Mouse (Mus musculus): ENCODE results near the gene Tom1l2. TPM values are rescaled to one million over a fixed set of nuclear protein-coding genes. Genes with fewer than 3 reads are reported as not detected.

Gene Tom1l2
- total and polyA plus RNA-seq, 2 experiments from 2014 or later = 31.3 to 77.3 TPM

GRCm38 (mm10) chr11:60368909-60369308 lies 16.2 kb upstream of the Tom1l2 start:
- no peaks in the 10 kb centered on the region for H3K36me3 ChIP-seq (replicated peaks; ENCODE audit: control insufficient read depth, insufficient read depth, low read length)
- ATAC-seq (ENCODE audit: insufficient read depth, low read depth) (no peak), DNase-seq (ENCODE audit: low spot score) (no peak)
- WGBS = 65% methylated on average over 4 of the region's 4 CpGs
- H3K9ac ChIP-seq (replicated peaks; ENCODE audit: low read depth, low read length) = no peak overlapping the region
- no peaks in the 10 kb centered on the region for H3K27me3 ChIP-seq (ENCODE audit: control insufficient read depth, insufficient read depth, low read length)
- no peak overlapping the region for H3K27ac ChIP-seq (ENCODE audit: low read depth)
- no peak overlapping the region for H3K4me3 ChIP-seq (ENCODE audit: low read depth, low read length)
- TF ChIP-seq CTCF (IDR thresholded peaks at IDR 0.05; ENCODE audit: low read depth) (no peak), EP300 (IDR thresholded peaks at IDR 0.05; ENCODE audit: low read depth) (no peak)
- H3K9me3 ChIP-seq (replicated peaks; ENCODE audit: control insufficient read depth, low read length) = no peaks in the 10 kb centered on the region
- no peak overlapping the region for H3K4me2 ChIP-seq (ENCODE audit: low read depth, low read length)
- H3K4me1 ChIP-seq (ENCODE audit: control insufficient read depth, insufficient read depth) = peaks cover 12% of the 10 kb centered on the region

GRCm38 (mm10) chr11:60367256-60367655 lies 14.6 kb upstream of the Tom1l2 start:
- 57% methylated on average over 3 of the region's 3 CpGs for WGBS
- no peak for ATAC-seq (ENCODE audit: insufficient read depth, low read depth)

GRCm38 (mm10) chr11:60366239-60367019 lies 13.7 kb upstream of the Tom1l2 start:
- Histone ChIP-seq H3K4me1 (ENCODE audit: control insufficient read depth, insufficient read depth) (peaks cover 12% of the 10 kb centered on the region), H3K36me3 (replicated peaks; ENCODE audit: control insufficient read depth, insufficient read depth, low read length) (no peaks in the 10 kb centered on the region), H3K4me3 (ENCODE audit: low read depth, low read length) (no peak overlapping the region), H3K9me3 (replicated peaks; ENCODE audit: control insufficient read depth, low read length) (no peaks in the 10 kb centered on the region), H3K27ac (ENCODE audit: low read depth) (no peak overlapping the region), H3K4me2 (ENCODE audit: low read depth, low read length) (no peak overlapping the region), H3K9ac (replicated peaks; ENCODE audit: low read depth, low read length) (0 out of 2 replicates have a peak overlapping the region, but pooled peaks have one; percentile 20), H3K27me3 (ENCODE audit: control insufficient read depth, insufficient read depth, low read length) (no peaks in the 10 kb centered on the region)
- no peak for TF ChIP-seq CTCF (IDR thresholded peaks at IDR 0.05; ENCODE audit: low read depth)
- no peak for TF ChIP-seq EP300 (IDR thresholded peaks at IDR 0.05; ENCODE audit: low read depth)
- peak; percentile 30; the same call in 1 of the 2 replicates for ATAC-seq (ENCODE audit: insufficient read depth, low read depth)
- WGBS = 15% methylated on average over 16 of the region's 16 CpGs
- DNase-seq (ENCODE audit: low spot score) = no peak

More at GRCm38 (mm10) chr11:60367256-60367655, 14.6 kb upstream of the Tom1l2 start:
- peaks cover 12% of the 10 kb centered on the region for H3K4me1 ChIP-seq (ENCODE audit: control insufficient read depth, insufficient read depth)
- no peak overlapping the region for H3K9ac ChIP-seq (replicated peaks; ENCODE audit: low read depth, low read length)
- H3K4me3 ChIP-seq (ENCODE audit: low read depth, low read length) = no peak overlapping the region
- H3K9me3 ChIP-seq (replicated peaks; ENCODE audit: control insufficient read depth, low read length) = no peaks in the 10 kb centered on the region
- TF ChIP-seq EP300 (IDR thresholded peaks at IDR 0.05; ENCODE audit: low read depth) (no peak), CTCF (IDR thresholded peaks at IDR 0.05; ENCODE audit: low read depth) (0 out of 2 replicates have a peak, but pooled peaks have one; percentile 15)
- H3K27me3 ChIP-seq (ENCODE audit: control insufficient read depth, insufficient read depth, low read length) = no peaks in the 10 kb centered on the region
- H3K27ac ChIP-seq (ENCODE audit: low read depth) = no peak overlapping the region
- H3K4me2 ChIP-seq (ENCODE audit: low read depth, low read length) = no peak overlapping the region
- DNase-seq (ENCODE audit: low spot score) = no peak
- H3K36me3 ChIP-seq (replicated peaks; ENCODE audit: control insufficient read depth, insufficient read depth, low read length) = no peaks in the 10 kb centered on the region

- H3K4me1 ChIP-seq (ENCODE audit: control insufficient read depth, insufficient read depth) = peaks cover 11% of the 10 kb centered on the region
- no peaks in the 10 kb centered on the region for H3K36me3 ChIP-seq (replicated peaks; ENCODE audit: control insufficient read depth, insufficient read depth, low read length)
- DNase-seq (ENCODE audit: low spot score) (peak; percentile 15), ATAC-seq (ENCODE audit: insufficient read depth, low read depth) (peak; percentile 61; the same call in 1 of the 2 replicates)
- no peak for TF ChIP-seq EP300 (IDR thresholded peaks at IDR 0.05; ENCODE audit: low read depth)
- TF ChIP-seq CTCF (IDR thresholded peaks at IDR 0.05; ENCODE audit: low read depth) = no peak
- peak overlapping the region; percentile 21 for H3K27ac ChIP-seq (ENCODE audit: low read depth)
- no peak overlapping the region for H3K9ac ChIP-seq (replicated peaks; ENCODE audit: low read depth, low read length)
- no peaks in the 10 kb centered on the region for H3K9me3 ChIP-seq (replicated peaks; ENCODE audit: control insufficient read depth, low read length)
- no peak overlapping the region for H3K4me2 ChIP-seq (ENCODE audit: low read depth, low read length)
- WGBS = 56% methylated on average over 5 of the region's 5 CpGs
- no peak overlapping the region for H3K4me3 ChIP-seq (ENCODE audit: low read depth, low read length)
- no peaks in the 10 kb centered on the region for H3K27me3 ChIP-seq (ENCODE audit: control insufficient read depth, insufficient read depth, low read length)
Observed at GRCm38 (mm10) chr11:60360631-60361201, 8.0 kb upstream of the Tom1l2 start.

- Histone ChIP-seq H3K27ac (ENCODE audit: low read depth) (peak overlapping the region; percentile 21; the same call in 1 of the 2 replicates), H3K9ac (replicated peaks; ENCODE audit: low read depth, low read length) (no peak overlapping the region), H3K36me3 (replicated peaks; ENCODE audit: control insufficient read depth, insufficient read depth, low read length) (no peaks in the 10 kb centered on the region), H3K9me3 (replicated peaks; ENCODE audit: control insufficient read depth, low read length) (no peaks in the 10 kb centered on the region), H3K4me2 (ENCODE audit: low read depth, low read length) (no peak overlapping the region), H3K27me3 (ENCODE audit: control insufficient read depth, insufficient read depth, low read length) (no peaks in the 10 kb centered on the region), H3K4me3 (ENCODE audit: low read depth, low read length) (no peak overlapping the region), H3K4me1 (ENCODE audit: control insufficient read depth, insufficient read depth) (peaks cover 10% of the 10 kb centered on the region)
- 76% methylated on average over 1 of the region's 1 CpGs for WGBS
- DNase-seq (ENCODE audit: low spot score) (no peak), ATAC-seq (ENCODE audit: insufficient read depth, low read depth) (no peak)
- TF ChIP-seq CTCF (IDR thresholded peaks at IDR 0.05; ENCODE audit: low read depth) (no peak), EP300 (IDR thresholded peaks at IDR 0.05; ENCODE audit: low read depth) (no peak)
Observed at GRCm38 (mm10) chr11:60359936-60360335, 7.2 kb upstream of the Tom1l2 start.
